Mouse (Mus musculus) liver, embryonic 11.5 days (tissue): ENCODE results near the gene Itga5. TPM values are rescaled to one million over a fixed set of nuclear protein-coding genes. Genes with fewer than 3 reads are reported as not detected.

Source experiments
- ATAC-seq: fragments of 200-750 bp; cut with Nextera tagmentation; replicated peaks from 2 replicates; pipeline ENCODE4 v1.8.0; 2017; ENCODE audit warnings: moderate number of reproducible peaks, mild to moderate bottlenecking, moderate TSS enrichment, moderate library complexity; ENCODE audit not compliant: low FRiP score
- DNase-seq: peaks from one replicate; pipeline ENCODE4 v3.0.0-alpha.2; 2017; ENCODE audit warnings: low spot score
- H3K27ac ChIP-seq: fragments of 300-500 bp; sonication (generic); 2 replicates; pipeline ENCODE4 v1.5.1; 2014; ENCODE audit warnings: mild to moderate bottlenecking, low read depth, low read length, control low read depth
- H3K27me3 ChIP-seq: fragments of 300-500 bp; sonication (generic); replicated peaks from 2 replicates; pipeline ENCODE4 v1.6.1; 2014; ENCODE audit warnings: low read length, mixed read lengths; ENCODE audit not compliant: control insufficient read depth, insufficient read depth
- H3K36me3 ChIP-seq: fragments of 300-500 bp; sonication (generic); 2 replicates; pipeline ENCODE4 v1.6.1; 2014; ENCODE audit warnings: mild to moderate bottlenecking, low read length, moderate library complexity, mixed read lengths; ENCODE audit not compliant: control insufficient read depth, insufficient read depth
- H3K4me1 ChIP-seq: fragments of 300-500 bp; sonication (generic); replicated peaks from 2 replicates; pipeline ENCODE4 v1.6.1; 2014; ENCODE audit warnings: low read length, mixed read lengths; ENCODE audit not compliant: control insufficient read depth, insufficient read depth
- H3K4me2 ChIP-seq: fragments of 300-500 bp; sonication (generic); 2 replicates; pipeline ENCODE4 v1.6.1; 2014; ENCODE audit warnings: mild to moderate bottlenecking, control low read depth, moderate library complexity
- H3K4me3 ChIP-seq: fragments of 300-500 bp; sonication (generic); 2 replicates; pipeline ENCODE4 v1.5.1; 2014; ENCODE audit warnings: low read depth, low read length, control low read depth
- H3K9ac ChIP-seq: fragments of 300-500 bp; sonication (generic); 2 replicates; pipeline ENCODE4 v1.6.1; 2014; ENCODE audit warnings: low read depth, low read length, control low read depth
- H3K9me3 ChIP-seq: fragments of 300-500 bp; sonication (generic); 2 replicates; pipeline ENCODE4 v1.6.1; 2016; ENCODE audit warnings: low read length, inconsistent platforms, mixed read lengths; ENCODE audit not compliant: control insufficient read depth
- WGBS: fragments of 180-500 bp; shearing (Covaris S2); extraction: QIAGEN DNeasy Blood & Tissue Kit; methylation state at CpG from one replicate; pipeline ENCODE4 v1.1.7; 2014; 5-methylcytosine and 5-hydroxymethylcytosine counted together
- polyA plus RNA-seq: library from polyadenylated mRNA; unstranded; fragments of >200 nt; fragmentation: Nextera tagmentation; extraction: Ambion mirVana; gene quantifications from 2 replicates; pipeline ENCODE4 v1.2.1, GENCODE M21; 2014

Gene Itga5
- polyA plus RNA-seq, 1 experiment from 2014 or later: 35.7 TPM

DNA sequence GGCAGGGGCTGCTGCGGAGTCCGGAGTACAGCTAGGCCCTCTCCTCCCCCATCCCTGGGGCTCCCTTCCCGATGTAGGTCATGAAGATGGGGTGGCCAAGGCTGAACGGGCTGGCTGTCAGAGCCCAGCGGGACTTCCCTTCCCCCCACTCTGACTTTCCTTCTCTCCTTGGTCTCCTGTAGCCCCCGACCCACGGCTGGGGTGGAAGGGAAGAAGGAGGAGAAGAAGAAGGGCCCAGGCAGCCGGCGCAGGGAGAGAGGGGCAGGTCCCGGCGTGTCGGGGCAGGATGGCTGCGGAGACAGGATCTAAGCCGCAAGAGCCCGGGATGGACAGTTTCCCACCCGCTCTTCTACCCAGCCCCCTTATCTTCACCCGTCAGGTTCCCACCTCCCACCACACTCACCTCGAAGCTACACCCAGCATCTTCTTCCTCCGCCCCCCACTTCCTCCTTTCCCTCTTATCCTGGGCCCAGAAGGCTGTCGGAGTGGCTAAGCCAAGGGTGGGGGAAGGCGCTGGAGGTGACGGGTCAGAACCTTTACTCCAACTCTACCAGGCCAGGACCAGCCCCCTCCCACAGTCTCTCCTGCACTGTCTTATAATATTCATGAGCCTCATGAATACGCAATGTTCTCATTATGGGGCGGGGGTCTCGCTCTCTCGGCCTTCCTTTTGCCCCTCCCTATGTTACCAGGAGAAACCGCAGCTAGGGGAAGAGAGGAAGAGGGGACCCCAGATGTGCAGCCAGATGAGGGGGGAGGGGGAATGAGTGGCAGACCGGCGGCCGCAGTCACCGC, 27.2 kb downstream of the Itga5 start:
- Histone ChIP-seq H3K9ac (peak overlapping the region; percentile 58), H3K36me3 (peaks cover 3% of the 10 kb centered on the region; the same call in 1 of the 2 replicates), H3K27me3 (peaks cover 4% of the 10 kb centered on the region; the same call in 1 of the 2 replicates), H3K4me3 (peak overlapping the region; percentile 66), H3K27ac (peak overlapping the region; percentile 66), H3K4me1 (peaks cover 45% of the 10 kb centered on the region), H3K9me3 (no peaks in the 10 kb centered on the region), H3K4me2 (peak overlapping the region; percentile 90)
- 1% methylated on average over 29 of the region's 31 CpGs for WGBS
- ATAC-seq (peak; percentile 75), DNase-seq (peak; percentile 65)

DNA sequence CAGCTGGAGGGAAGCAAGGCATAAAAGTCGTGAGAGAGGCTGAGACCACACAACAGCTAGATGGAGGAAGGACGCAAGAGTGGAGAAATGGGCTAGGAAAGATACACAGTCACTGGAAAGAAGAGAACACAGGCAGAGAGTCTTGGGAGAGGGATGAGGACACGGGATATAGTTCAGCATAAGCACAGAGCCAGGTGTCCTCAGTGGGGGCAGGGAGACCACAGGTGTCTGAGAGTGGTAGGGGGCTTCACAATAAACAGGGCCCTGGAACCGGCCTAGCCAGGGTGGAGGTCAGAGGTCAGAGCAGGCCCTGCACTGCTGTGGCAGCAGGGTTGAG, 27.8 kb downstream of the Itga5 start:
- H3K4me2 ChIP-seq: peak overlapping the region; percentile 90
- peak overlapping the region; percentile 66 for H3K27ac ChIP-seq
- ATAC-seq (no peak), DNase-seq (no peak)
- peak overlapping the region; percentile 66 for H3K4me3 ChIP-seq
- WGBS: 30% methylated on average over 4 of the region's 4 CpGs
- no peaks in the 10 kb centered on the region for H3K9me3 ChIP-seq
- no peaks in the 10 kb centered on the region for H3K36me3 ChIP-seq
- H3K27me3 ChIP-seq: peaks cover 4% of the 10 kb centered on the region; the same call in 1 of the 2 replicates
- peaks cover 50% of the 10 kb centered on the region for H3K4me1 ChIP-seq
- H3K9ac ChIP-seq: no peak overlapping the region

DNA sequence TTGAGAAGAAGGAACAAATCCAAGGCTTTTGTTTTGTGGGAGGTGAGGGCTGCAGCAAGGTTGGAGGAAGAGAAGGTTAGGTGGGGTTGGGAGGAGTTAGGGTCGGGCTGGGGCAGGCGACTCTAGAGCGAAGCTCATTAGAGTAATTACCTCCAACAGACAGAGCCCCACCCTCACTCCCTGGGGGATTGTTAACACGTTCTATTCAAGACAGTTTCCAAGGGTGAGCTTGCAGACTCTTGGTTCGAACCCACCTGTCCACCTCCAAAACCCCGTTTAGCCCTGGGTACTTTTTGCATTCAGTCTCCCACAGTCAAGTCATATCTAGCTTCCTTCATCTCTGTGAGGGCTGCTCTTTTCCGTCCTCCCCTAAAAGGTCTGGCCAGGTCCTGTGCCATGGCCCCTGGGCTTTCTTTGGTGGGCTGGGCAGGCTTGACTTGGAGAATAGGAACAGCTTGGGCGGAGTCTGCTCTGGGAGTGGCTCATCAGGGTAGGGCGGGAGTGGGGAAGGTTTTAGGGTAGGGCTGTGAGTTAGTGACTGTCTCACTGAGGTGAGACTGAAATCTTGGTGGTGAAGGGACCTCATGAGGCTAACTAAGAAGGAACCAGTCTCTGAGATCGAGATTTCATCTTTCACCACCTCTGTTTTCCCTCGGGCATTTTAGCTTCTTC, 29.4 kb downstream of the Itga5 start:
- no peaks in the 10 kb centered on the region for H3K9me3 ChIP-seq
- 25% methylated on average over 11 of the region's 11 CpGs for WGBS
- H3K4me3 ChIP-seq: no peak overlapping the region
- no peak overlapping the region for H3K9ac ChIP-seq
- DNase-seq (no peak), ATAC-seq (no peak)
- no peaks in the 10 kb centered on the region for H3K36me3 ChIP-seq
- peak overlapping the region; percentile 90 for H3K4me2 ChIP-seq
- H3K27ac ChIP-seq: peak overlapping the region; percentile 25
- H3K4me1 ChIP-seq: peaks cover 56% of the 10 kb centered on the region
- peaks cover 4% of the 10 kb centered on the region; the same call in 1 of the 2 replicates for H3K27me3 ChIP-seq

DNA sequence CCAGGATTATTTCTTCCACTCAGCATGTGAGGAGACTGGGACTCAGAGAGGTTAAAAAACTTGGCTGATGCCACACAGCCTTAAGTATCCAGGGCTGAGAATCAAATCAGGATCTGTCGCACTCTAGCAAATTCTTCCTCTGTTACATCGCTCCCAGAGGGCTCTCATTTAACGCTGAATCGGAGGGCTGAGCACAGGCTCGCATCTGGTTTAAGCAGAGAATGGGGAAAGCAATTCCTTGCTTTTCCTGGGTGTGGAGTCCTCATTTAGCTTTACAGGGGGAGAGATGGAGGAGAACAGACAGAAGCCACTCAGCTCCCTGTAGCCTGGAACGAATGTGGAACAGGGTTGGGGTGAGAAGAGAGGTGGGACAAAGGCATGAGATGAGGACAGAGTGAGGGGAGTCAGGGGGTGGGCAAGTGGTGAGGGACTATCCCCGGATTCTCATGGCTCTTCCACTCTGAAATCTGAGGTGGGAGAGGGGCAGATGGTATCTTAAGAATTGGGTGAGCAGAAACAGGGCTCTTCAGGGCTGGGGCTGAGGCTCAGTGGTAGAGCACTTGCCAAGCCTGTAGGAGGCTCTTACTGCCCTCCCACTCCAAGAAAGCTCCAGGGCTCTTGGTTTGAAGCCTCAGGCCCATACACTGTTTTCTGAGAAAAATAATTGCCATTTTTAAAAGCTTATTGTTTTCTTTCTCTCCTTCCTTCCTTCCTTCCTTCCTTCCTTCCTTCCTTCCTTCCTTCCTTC, 30.9 kb downstream of the Itga5 start:
- Histone ChIP-seq H3K27ac (no peak overlapping the region), H3K4me2 (no peak overlapping the region), H3K4me1 (peaks cover 48% of the 10 kb centered on the region), H3K9me3 (no peaks in the 10 kb centered on the region), H3K4me3 (no peak overlapping the region), H3K9ac (no peak overlapping the region), H3K36me3 (no peaks in the 10 kb centered on the region), H3K27me3 (no peaks in the 10 kb centered on the region; the same call in 1 of the 2 replicates)
- ATAC-seq (no peak), DNase-seq (no peak)
- 53% methylated on average over 7 of the region's 7 CpGs for WGBS

DNA sequence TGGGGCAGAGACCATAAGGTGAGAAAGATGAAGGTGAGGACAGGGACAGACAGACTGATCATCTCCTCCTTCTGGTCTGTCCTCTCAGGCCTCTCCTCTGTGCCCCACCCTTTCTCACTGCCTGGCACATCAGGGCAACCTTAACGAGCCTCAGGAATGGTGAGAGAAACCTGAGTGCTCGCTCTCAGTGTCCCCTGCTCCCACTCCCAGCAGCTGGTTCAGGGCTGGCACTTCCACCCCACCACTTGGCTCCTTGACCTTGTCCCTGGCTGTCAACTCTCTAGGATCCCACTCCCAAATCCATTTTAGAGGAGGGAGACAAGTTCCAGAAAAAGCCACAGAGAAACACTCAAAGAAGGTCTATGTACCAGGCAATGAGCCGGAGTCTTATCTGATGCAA, 31.5 kb downstream of the Itga5 start:
- H3K9ac ChIP-seq: 0 out of 2 replicates have a peak overlapping the region, but pooled peaks have one; percentile 17
- 56% methylated on average over 3 of the region's 3 CpGs for WGBS
- DNase-seq (no peak), ATAC-seq (no peak)
- no peaks in the 10 kb centered on the region for H3K36me3 ChIP-seq
- no peaks in the 10 kb centered on the region for H3K9me3 ChIP-seq
- H3K27ac ChIP-seq: no peak overlapping the region; the same call in 1 of the 2 replicates
- H3K4me1 ChIP-seq: peaks cover 43% of the 10 kb centered on the region
- no peaks in the 10 kb centered on the region for H3K27me3 ChIP-seq
- no peak overlapping the region for H3K4me3 ChIP-seq
- no peak overlapping the region for H3K4me2 ChIP-seq

DNA sequence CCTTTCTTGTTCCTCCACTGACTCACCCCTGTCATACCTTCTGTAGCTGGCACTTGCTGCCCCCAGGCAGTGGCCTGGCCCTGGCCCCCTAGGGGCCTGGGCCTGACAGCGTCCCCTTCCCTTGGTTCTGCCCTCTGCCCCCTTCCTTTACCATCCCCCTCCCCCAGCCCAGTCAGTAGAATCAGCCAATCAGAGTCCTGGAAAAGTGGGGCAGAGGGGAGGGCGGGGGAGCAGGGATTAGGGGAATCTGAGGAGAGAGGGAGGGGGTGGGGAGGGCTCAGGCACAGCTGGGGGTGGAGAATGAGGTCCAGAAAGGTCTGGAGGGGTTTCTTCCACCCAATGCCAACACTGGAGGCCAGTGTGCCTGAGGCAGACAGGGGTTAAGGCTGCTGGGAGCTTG, 32.4 kb downstream of the Itga5 start:
- no peaks in the 10 kb centered on the region for H3K36me3 ChIP-seq
- no peaks in the 10 kb centered on the region for H3K27me3 ChIP-seq
- ATAC-seq: peak; percentile 41; the same call in 1 of the 2 replicates
- 23% methylated on average over 2 of the region's 2 CpGs for WGBS
- H3K4me3 ChIP-seq: no peak overlapping the region
- peak overlapping the region; percentile 30 for H3K4me2 ChIP-seq
- peak overlapping the region; percentile 0; the same call in 1 of the 2 replicates for H3K27ac ChIP-seq
- H3K4me1 ChIP-seq: peaks cover 42% of the 10 kb centered on the region
- H3K9me3 ChIP-seq: no peaks in the 10 kb centered on the region
- no peak overlapping the region for H3K9ac ChIP-seq
- DNase-seq: no peak

DNA sequence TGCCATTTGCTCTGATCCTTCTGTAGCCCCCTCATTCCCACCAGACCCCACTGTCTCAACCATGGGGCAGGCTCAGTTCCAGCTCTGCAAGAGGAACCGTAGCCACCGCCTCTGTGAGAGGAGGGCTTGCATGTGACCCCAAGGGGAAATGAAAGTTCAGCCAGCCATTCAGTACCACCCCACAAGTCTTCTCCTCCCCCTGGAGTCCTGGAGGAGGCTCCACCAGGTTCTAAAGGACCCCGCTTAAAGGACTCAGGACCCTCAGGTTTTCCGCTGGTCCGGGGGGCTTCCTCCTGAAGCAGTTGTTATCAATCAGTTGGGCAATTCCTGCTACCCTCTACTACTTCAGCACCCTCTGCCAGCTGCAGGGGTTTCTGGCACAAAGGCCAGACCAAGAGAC, 32.8 kb downstream of the Itga5 start:
- DNase-seq: no peak
- 0 out of 2 replicates have a peak, but pooled peaks have one; percentile 25 for ATAC-seq
- H3K36me3 ChIP-seq: no peaks in the 10 kb centered on the region
- no peak overlapping the region for H3K4me3 ChIP-seq
- peak overlapping the region; percentile 0; the same call in 1 of the 2 replicates for H3K27ac ChIP-seq
- no peak overlapping the region for H3K9ac ChIP-seq
- H3K4me2 ChIP-seq: peak overlapping the region; percentile 30
- H3K4me1 ChIP-seq: peaks cover 38% of the 10 kb centered on the region
- no peaks in the 10 kb centered on the region for H3K27me3 ChIP-seq
- H3K9me3 ChIP-seq: no peaks in the 10 kb centered on the region
- 61% methylated on average over 5 of the region's 5 CpGs for WGBS

DNA sequence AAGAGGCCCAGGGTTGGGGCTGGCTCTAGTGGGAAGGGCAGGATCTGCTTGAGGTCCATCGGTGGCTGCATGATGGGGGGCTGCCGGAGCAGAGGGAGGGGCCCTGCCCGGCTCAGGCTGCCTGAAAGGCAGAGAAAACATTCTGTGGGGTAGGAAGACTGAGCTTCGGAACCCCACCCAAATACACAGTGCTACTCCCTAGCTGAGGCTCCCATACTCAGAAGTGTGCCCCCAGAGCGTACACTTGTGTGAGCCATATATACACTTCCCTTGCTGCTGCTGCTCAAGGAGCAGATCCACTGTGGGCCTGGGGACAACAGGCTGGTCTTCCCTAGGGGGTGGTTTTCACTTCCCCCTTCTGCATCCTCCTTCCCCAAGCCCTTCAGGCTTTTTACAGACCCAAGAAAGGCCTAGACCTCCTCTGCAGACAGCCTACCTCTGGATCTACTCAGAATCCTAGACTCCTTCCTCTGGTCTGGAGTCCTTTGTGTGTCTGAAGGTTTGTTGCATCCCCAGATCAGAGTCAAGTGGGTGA, 33.4 kb downstream of the Itga5 start:
- peaks cover 32% of the 10 kb centered on the region for H3K4me1 ChIP-seq
- no peak for ATAC-seq
- no peak overlapping the region for H3K9ac ChIP-seq
- peak overlapping the region; percentile 30 for H3K4me2 ChIP-seq
- H3K9me3 ChIP-seq: no peaks in the 10 kb centered on the region
- no peak overlapping the region for H3K27ac ChIP-seq
- 57% methylated on average over 5 of the region's 5 CpGs for WGBS
- H3K36me3 ChIP-seq: no peaks in the 10 kb centered on the region
- no peaks in the 10 kb centered on the region for H3K27me3 ChIP-seq
- peak overlapping the region; percentile 23; the same call in 1 of the 2 replicates for H3K4me3 ChIP-seq
- no peak for DNase-seq
